Mouse (Mus musculus) leukemia stem cell, adult 10-12 weeks (primary cell): Measurements from ENCODE around the gene Shroom4. TPM values are rescaled to one million over a fixed set of nuclear protein-coding genes. Genes with fewer than 3 reads are reported as not detected.

Source experiments
- polyA plus RNA-seq: library from polyadenylated mRNA; stranded (reverse); fragments of >175 nt; gene quantifications from 2 replicates; pipeline ENCODE4 v1.2.3, GENCODE M21; 2012; ENCODE audit warnings: low replicate concordance

Shroom4 gene
- 0.02 TPM in 1 of 2 replicates, not detected in the other for polyA plus RNA-seq

DNA sequence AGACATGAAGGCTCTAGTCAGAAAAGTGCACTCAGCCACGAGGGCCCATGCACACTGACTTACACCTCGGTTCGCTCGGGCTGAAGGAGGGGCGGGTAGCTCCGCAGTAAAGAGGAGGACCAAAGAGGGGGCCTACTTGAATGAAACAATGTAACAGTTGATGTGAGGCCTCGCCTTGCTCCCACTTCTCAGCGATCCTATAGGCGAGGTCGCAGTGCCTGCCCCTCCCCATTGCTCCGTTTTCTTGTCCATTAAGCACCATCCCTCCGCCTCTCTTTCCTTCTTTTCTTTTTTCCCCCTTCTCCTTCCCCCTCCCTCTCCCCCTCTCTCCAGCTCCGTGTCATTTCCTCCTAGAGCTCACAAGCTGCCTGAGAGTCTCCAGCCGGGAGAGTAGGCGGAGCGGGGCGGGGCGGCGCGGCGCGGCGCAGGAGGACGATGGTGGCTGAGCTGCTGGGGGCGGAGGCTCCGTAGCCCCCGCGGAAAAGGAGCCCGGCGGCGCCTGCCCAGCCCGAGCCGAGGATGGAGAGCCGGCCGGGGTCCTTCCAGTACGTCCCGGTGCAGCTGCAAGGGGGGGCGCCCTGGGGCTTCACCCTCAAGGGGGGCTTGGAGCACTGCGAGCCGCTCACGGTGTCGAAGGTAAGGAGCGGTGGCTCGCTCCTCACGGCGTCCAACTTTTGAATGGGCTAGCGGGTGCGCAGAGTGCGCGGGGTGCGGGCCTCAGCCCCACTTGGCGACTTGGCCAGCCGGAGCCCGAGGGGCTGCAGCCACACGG, at the start of gene Shroom4:
Shroom4 (plus strand) TSS at position 229 of the 772 bp plus-strand sequence.

Other genes with a start within 250 kb of the Shroom4 start
- gene Nudt10, start 226.8 kb upstream of the Shroom4 start, polyA plus RNA-seq = not detected in 2 replicates
- not detected in 2 replicates for gene Bmp15, start 79.1 kb upstream of the Shroom4 start, polyA plus RNA-seq